Mouse (Mus musculus) adipocyte (in vitro differentiated cells): ENCODE results near the gene Ddx54.
A peak's percentile ranks its signal among the peaks of the same experiment; 100 is the strongest.

Experiments
- DNase-seq: peaks from one replicate; pipeline ENCODE4 v3.0.0-alpha.2; 2016; ENCODE audit warnings: low spot score

The Ddx54 gene

DNA sequence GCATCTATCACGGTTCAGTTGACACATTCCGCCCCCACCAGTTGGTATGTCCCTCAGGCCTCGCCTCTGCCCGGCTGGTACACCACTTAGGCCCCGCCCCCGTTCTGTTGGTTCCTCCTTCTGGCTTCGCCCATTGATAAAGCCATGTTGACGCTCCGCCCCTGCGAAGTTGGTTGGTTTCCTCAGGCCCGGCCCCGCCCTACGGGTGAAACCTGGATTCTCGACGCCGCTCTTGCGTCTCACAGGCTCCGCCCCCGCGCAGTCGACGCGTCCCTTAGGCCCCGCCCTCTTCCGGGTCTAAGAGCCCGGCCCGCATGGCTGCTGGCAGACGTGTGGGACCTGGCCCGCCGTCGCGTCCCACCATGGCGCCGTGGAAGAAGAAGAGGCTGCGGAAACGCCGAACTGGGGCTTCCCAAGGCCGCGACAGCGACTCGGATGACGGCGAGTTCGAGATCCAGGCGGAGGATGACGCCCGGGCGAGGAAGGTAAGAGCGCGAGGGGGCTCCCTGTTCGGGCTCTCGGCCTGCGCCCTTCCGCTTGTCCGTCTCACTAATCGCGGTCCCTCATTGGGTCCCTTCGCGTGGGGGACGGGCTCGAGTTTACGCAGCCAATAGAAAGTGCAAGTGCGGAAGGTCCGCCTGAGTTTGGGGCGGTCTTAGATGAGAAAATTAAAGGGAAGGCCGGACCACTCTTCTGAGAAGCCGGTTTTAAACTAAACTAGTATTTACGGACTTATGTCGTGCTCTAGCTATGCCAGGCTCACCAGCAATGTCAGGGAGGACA lies 474 bp downstream of the Ddx54 start:
- DNase-seq: peak; percentile 100

- DNase-seq: peak; percentile 52
Observed at GRCm38 (mm10) chr5:120615903-120616302, 3.4 kb downstream of the Ddx54 start.

GRCm38 (mm10) chr5:120618778-120619177 lies 6.2 kb downstream of the Ddx54 start:
- DNase-seq: no peak

GRCm38 (mm10) chr5:120619201-120619600 lies 6.7 kb downstream of the Ddx54 start:
- DNase-seq: peak; percentile 57

- peak; percentile 73 for DNase-seq
Observed at GRCm38 (mm10) chr5:120620375-120621077, 8.0 kb downstream of the Ddx54 start.

DNA sequence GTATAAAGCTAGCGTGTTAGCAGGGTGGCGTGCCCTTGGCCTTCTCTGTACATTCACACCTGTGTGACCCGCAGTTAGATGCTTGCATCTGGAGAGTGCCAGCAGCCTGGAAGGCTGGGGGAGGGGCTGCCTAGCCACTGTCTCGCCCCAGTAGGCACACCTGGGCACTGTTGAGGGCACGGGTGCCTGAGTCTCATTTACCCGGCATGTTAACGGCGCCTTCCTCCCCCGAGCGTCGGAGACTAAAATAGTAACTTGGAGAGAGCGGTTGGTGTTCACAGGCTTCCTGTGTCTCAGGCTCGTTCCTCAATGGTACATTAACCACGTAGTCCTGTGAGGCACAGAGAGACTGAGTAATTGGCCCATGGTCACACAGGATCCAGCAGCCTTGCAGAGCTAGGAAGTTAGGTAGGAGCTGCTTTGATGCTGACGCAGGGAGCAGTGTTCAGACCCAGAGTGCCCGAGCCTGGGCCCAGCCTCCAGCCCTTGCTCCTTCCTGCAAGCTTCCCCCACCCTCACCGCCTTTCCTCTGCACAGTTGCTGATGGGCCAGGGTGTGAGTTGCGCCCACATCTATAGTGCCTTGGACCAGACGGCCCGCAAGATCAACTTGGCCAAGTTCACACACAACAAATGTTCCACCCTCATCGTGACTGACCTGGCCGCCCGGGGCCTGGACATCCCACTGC lies 8.7 kb downstream of the Ddx54 start:
- no peak for DNase-seq

DNA sequence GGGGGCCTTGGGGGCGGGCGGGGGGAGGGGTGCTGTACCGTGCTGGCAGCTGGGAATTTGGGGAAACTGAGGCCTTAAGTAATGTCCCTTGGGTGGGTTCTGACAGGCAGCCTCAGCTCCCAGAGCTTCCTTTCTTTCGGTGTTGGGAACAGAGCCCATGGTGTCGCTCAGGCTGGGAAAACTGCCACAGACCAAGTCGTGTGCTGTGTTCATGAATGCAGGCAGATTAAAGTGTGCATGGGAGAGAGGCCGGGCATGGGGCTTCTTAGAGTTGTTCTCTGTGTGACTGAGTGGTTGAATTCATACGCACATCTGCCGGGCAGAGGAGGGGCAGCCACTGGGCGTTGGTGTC lies 9.3 kb downstream of the Ddx54 start:
- DNase-seq: no peak

- no peak for DNase-seq
Observed at GRCm38 (mm10) chr5:120622198-120622851, 9.8 kb downstream of the Ddx54 start.

- DNase-seq: no peak
Observed at GRCm38 (mm10) chr5:120624427-120624826, 11.9 kb downstream of the Ddx54 start.

DNA sequence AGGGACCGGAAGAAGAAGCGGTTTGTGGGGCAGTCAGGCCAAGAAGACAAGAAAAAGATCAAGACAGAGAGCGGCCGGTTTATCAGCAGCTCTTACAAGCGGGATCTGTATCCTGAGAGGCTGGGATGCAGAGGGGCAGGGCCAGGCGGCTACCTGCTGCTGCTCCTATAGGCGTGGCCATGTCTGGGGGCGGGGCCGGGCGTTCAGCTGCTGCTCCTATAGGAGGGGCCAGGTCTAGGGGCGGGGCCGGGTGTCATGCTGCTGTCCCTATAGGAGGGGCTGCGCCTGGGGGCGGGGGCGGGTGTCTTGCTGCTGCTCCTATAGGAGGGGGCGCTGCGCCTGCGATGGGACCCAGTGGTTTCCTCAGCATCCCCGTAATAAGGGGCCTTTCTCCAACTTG lies 13.9 kb downstream of the Ddx54 start:
- DNase-seq: no peak

DNA sequence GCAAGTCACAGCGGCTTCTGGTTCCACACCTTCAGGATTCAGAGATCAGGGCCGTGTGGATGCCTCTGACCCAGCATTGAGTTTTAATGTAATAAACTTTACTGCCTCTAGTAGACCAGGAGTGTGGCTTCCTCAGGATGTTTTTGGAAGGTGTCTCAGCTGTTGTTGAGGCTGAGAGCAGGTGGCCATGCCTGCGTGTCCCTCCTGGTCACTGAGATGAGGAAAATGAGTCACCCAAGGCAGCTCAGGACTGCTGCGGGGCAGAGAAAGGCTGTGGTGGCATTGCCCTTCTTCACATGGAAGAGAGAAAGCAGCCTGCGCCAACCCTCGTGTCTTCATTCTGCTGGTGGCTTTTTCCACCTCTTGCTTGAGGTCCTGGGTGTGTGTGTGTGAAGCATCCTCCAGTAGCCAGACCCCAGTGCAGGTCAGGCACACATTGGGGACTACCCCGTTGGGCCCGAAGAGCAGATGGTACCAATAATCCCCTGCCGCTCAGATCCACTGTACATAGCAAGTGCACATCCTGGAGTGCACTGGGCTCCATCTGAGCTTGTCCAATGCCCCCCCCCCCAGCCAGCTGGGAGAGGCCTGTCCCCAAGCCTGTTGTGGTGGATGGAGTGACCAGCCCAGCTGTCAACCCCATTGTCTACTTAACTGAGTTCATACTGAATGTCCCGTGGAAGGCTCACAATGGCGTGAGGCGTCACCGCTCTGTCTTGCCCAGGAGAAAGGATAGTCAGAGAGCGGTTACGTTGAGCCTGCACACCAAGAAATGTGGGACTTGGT lies 15.2 kb downstream of the Ddx54 start:
- no peak for DNase-seq

- peak; percentile 27 for DNase-seq
Observed at GRCm38 (mm10) chr5:120628624-120629023, 16.1 kb downstream of the Ddx54 start.

DNA sequence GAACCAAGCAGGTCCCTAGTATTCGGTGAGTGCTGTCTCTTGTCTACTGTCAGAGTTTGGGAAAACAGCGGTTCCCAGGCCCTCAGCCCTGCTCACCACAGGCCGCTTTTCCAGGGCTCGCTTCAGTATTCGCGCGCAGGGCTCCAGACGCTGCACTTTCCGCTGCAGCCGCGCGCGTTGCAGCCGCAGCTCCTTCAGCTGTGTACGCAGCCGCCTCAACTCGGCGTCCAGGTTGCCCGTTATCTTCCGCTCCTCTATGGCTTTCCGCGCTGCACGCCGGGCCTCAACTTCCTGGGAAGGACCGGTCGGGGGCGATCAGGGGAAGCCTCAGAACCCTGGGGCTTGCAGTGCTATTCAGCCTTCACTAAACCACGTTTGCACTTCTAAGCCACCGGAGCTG lies 18.6 kb downstream of the Ddx54 start:
- DNase-seq: no peak

DNA sequence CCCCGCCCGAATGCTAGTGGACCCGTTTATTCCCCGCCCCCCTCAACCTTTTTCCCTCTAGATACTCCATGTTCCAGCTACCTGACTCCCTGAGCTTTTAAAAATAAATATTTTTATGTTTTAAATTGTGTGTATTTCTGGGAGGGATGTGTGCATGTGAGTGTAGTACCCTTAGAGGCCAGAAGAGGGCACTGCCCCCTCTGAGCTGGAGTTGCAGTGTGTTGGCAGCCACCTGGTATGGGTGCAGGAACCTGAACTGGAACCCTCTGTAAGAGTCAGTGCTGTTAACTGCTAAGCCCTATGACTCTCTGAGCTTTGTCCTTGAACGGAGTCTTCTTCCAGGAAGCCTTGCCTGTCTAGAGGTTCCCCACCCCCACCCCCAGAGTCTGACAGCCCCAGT lies 19.4 kb downstream of the Ddx54 start:
- DNase-seq: no peak

DNA sequence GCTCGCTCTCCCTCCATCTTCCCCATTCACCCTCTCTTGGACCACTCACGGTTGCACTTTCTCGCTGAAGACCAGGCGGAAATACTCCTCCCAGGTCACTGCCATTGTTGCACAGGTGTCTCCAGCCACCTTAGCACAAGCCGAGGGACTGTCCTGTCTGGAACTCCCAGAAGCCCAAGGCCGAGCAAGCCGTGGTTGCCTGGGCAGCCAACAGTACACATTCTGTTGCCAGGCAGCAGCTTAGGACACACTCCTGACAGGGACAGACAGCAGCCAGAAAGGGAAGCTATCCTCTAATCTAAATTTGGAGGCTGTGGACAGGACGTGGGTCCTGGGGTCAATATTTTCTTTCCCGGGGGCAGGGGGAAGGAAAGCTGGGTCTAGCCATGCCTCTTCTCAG lies 21.6 kb downstream of the Ddx54 start, which contains the start of gene Cfap73:
TSS of gene Cfap73 (minus strand) at position 105 of the 400 bp plus-strand sequence.
- DNase-seq: no peak

DNA sequence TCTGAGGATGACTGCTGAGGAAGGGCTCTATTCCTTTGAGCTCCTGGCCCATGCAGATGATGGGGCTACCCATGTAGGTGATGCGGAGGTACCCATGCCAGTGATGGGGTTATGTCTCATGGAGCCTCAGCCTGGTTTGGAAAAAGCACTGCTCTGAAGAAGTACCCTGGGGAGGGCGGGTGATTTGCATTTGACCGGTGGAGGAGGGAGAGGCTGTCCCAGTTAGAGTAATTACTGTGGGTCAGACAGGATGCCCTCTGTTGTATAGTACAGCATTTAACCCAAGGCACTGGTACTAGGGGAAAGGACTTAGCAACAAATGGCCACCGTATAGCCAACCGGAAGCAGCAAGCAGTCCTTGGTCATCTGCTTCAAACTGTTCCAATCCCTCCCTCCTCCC lies 22.3 kb downstream of the Ddx54 start:
- DNase-seq: no peak

DNA sequence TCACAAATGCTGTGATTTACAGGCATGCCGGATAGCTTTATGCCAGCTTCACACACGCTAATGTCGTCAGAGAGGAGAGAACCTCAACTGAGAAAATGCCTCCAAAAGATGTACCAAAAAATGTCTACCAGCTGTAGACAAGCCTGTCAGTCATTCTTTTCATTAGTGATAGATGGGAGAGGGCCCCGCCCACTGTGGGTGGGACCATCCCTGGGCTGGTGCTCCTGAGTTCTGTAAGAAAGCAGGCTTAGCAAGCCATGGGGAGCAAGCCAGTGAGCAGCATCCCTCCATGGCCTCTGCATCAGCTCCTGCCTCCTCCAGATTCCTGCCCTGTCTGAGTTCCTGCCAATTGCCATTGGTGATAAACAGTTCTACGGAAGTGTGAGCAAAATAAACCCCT lies 23.1 kb downstream of the Ddx54 start:
- DNase-seq: no peak

- DNase-seq: no peak
Observed at GRCm38 (mm10) chr5:120640094-120640493, 27.6 kb downstream of the Ddx54 start.

DNA sequence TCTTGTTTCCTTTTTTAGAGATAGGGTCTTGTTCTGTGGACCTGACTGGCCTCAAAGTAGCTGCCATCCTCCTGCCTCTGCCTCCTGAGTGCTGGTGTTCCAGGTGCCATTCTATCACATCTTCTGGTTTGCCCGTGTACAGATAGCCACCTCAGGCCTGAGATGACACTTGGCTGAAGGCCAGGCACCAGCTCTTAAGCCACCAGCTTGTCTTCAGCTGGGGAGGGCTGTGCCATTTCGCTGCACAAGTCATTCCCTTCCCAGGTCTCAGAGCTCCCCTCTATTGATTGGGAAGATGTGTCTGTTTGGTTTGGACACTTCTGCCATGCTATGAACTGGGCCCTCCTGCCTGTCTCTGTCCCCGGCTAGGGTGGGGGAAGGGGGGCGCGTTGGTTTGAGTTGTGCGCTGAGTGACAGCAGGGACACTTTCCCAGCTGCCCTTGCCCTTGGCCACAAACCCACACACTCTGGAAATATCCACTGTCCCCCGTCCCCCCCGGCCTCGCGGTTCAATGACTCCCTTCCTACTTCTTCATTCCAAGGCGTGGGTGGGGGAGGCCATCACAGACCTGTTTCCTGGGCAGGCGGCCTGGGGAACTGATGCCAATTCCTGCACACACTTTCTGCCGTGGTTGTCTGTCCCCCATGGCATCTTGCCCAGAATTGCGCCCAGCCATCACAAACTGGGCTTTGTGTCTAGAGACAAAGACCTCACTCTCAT lies 31.0 kb downstream of the Ddx54 start:
- DNase-seq: no peak

- no peak for DNase-seq
Observed at GRCm38 (mm10) chr5:120644227-120644626, 31.7 kb downstream of the Ddx54 start.

GRCm38 (mm10) chr5:120645851-120646250 lies 33.3 kb downstream of the Ddx54 start:
- DNase-seq: peak; percentile 27
